Mouse (Mus musculus): ENCODE results near the gene Gpr108.

The Gpr108 gene

GRCm38 (mm10) chr17:57271301-57271700 lies 23.1 kb upstream of the Gpr108 start:
- no peak for DNase-seq (ENCODE audit: low spot score)

- no peak for DNase-seq (ENCODE audit: low spot score)
Measured at GRCm38 (mm10) chr17:57267556-57268126, 19.4 kb upstream of the Gpr108 start.

GRCm38 (mm10) chr17:57264972-57265945 lies 17.0 kb upstream of the Gpr108 start:
- peak; percentile 54 for DNase-seq (ENCODE audit: low spot score)

- DNase-seq (ENCODE audit: low spot score): no peak
Measured at GRCm38 (mm10) chr17:57264164-57264563, 15.9 kb upstream of the Gpr108 start.

- DNase-seq (ENCODE audit: low spot score): no peak
Measured at GRCm38 (mm10) chr17:57262901-57263550, 14.8 kb upstream of the Gpr108 start.

- DNase-seq (ENCODE audit: low spot score): no peak
Measured at GRCm38 (mm10) chr17:57261796-57262195, 13.6 kb upstream of the Gpr108 start.

- DNase-seq (ENCODE audit: low spot score): no peak
Measured at GRCm38 (mm10) chr17:57261286-57261685, 13.0 kb upstream of the Gpr108 start.

GRCm38 (mm10) chr17:57260351-57260750 lies 12.1 kb upstream of the Gpr108 start:
- no peak for DNase-seq (ENCODE audit: low spot score)

GRCm38 (mm10) chr17:57259742-57260141 lies 11.5 kb upstream of the Gpr108 start:
- DNase-seq (ENCODE audit: low spot score): no peak

GRCm38 (mm10) chr17:57258191-57258590 lies 9.9 kb upstream of the Gpr108 start:
- no peak for DNase-seq (ENCODE audit: low spot score)

- no peak for DNase-seq (ENCODE audit: low spot score)
Measured at GRCm38 (mm10) chr17:57256921-57257485, 8.8 kb upstream of the Gpr108 start.

GRCm38 (mm10) chr17:57255354-57255753 lies 7.1 kb upstream of the Gpr108 start:
- no peak for DNase-seq (ENCODE audit: low spot score)

GRCm38 (mm10) chr17:57253306-57253705 lies 5.1 kb upstream of the Gpr108 start:
- no peak for DNase-seq (ENCODE audit: low spot score)

- no peak for DNase-seq (ENCODE audit: low spot score)
Measured at GRCm38 (mm10) chr17:57251431-57251830, 3.2 kb upstream of the Gpr108 start.

- no peak for DNase-seq (ENCODE audit: low spot score)
Measured at GRCm38 (mm10) chr17:57250461-57251160, 2.4 kb upstream of the Gpr108 start.

GRCm38 (mm10) chr17:57249186-57250181 lies 1.2 kb upstream of the Gpr108 start, which contains the start of gene Trip10:
Gene Trip10 (plus strand): TSS chr17:57249455.
- peak; percentile 85 for DNase-seq (ENCODE audit: low spot score)

GRCm38 (mm10) chr17:57248771-57249170 lies 525 bp upstream of the Gpr108 start:
- no peak for DNase-seq (ENCODE audit: low spot score)

GRCm38 (mm10) chr17:57247393-57248200 lies 649 bp downstream of the Gpr108 start:
- peak; percentile 97 for DNase-seq (ENCODE audit: low spot score)

- peak; percentile 31 for DNase-seq (ENCODE audit: low spot score)
Measured at GRCm38 (mm10) chr17:57246663-57247392, 1.4 kb downstream of the Gpr108 start.
